Mouse (Mus musculus) mature B cell (primary cell): ENCODE data around the gene Dnajc14.

Experiments used
- in situ Hi-C: fragments of 300-500 bp; cut with MboI; formaldehyde crosslinking; loops from 2 replicates; pipeline ENCODE4 v1.14.3; 2019

The Dnajc14 gene

GRCm38 (mm10) chr10:128803771-128804270 lies at the start of gene Dnajc14:
Dnajc14 (plus strand) TSS chr10:128804062.
- in situ Hi-C loops = no loop called here

GRCm38 (mm10) chr10:128772895-128773294 lies 31.0 kb upstream of the Dnajc14 start:
- in situ Hi-C loops = no loop called here

- in situ Hi-C loops = no loop called here
Measured at GRCm38 (mm10) chr10:128773685-128774084, 30.2 kb upstream of the Dnajc14 start.

- in situ Hi-C loops = no loop called here
Measured at GRCm38 (mm10) chr10:128778441-128778840, 25.4 kb upstream of the Dnajc14 start.

DNA sequence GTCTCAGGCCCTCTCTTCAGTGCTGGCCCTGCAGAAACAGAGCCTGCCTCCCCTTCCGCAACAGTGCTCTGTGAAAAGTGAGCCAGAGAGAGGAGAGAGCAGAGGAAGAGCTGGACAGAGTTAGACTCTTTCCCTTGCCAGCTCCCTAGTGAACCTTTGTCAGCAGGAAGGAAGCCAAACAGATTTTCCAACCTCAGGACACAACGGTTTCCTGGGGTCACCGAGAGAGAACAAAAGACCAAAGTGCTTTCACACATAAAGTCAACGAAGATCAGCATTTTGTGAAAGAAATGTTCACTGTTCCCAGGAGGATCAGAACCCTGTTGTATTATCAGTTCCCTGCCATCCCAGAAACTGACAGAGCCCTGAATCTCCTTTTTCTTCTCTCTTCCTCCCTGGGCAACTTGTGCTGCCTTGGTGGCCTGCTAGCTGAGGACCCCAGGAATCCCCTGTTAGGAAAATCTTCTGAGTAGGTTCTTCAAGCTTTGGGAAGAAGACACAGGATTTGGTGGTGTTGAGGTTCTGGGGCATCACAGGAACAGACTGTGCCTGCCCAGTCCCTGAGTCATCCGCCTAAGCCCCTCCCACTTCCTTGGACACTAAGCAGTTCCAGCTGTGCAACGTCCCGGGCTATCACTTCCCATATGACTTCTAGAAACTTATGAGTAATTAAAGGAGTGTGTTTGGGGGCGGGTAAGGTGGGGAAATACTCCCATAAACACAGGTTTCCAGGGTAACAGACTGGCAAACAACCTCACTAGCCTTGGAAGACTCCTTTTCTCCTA lies 24.7 kb upstream of the Dnajc14 start:
- in situ Hi-C loops = no loop called here

GRCm38 (mm10) chr10:128780200-128780599 lies 23.7 kb upstream of the Dnajc14 start:
- in situ Hi-C loops = no loop called here

- in situ Hi-C loops = no loop called here
Measured at GRCm38 (mm10) chr10:128790398-128791124, 13.3 kb upstream of the Dnajc14 start, which contains the start of gene Mmp19. Mmp19 (plus strand) TSS chr10:128790910.

GRCm38 (mm10) chr10:128792041-128792440 lies 11.8 kb upstream of the Dnajc14 start:
- in situ Hi-C loops = no loop called here

DNA sequence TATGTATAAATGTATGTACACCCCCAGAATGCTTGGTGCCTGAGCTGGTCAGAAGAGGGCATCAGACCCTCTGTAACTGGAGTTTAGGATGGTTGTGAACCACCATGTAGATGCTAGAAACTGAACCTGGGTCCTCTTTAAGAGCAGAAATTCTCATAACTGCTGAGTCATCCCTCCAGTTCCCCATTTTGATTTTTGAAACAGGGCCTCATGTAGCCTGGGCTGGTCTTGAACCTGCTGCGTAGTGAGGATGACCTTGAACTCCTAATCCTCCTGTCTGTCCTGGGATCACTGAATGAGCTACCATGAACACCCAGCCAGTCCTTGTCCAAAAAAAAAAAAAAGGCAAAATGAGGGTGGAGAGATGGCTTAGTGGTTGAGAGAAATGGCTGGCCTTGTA lies 10.6 kb upstream of the Dnajc14 start:
- in situ Hi-C loops = no loop called here

- in situ Hi-C loops = no loop called here
Measured at GRCm38 (mm10) chr10:128794391-128794790, 9.5 kb upstream of the Dnajc14 start.

DNA sequence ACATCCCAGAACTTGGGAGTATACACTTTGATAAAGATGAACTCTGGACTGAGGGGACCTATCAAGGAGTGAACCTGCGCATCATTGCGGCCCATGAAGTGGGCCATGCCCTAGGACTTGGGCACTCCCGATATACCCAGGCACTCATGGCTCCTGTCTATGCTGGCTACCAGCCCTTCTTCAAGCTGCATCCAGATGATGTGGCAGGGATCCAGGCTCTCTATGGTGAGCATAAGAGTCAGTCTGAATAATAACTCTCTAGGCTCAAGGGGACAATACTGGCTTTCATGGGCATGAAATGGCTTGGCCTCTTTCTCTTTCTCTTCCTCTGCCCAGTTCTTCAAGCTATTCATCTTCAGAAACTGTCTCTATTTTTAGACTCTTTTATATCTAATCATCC lies 8.3 kb upstream of the Dnajc14 start:
- in situ Hi-C loops = no loop called here

GRCm38 (mm10) chr10:128798676-128799075 lies 5.2 kb upstream of the Dnajc14 start:
- in situ Hi-C loops = no loop called here

DNA sequence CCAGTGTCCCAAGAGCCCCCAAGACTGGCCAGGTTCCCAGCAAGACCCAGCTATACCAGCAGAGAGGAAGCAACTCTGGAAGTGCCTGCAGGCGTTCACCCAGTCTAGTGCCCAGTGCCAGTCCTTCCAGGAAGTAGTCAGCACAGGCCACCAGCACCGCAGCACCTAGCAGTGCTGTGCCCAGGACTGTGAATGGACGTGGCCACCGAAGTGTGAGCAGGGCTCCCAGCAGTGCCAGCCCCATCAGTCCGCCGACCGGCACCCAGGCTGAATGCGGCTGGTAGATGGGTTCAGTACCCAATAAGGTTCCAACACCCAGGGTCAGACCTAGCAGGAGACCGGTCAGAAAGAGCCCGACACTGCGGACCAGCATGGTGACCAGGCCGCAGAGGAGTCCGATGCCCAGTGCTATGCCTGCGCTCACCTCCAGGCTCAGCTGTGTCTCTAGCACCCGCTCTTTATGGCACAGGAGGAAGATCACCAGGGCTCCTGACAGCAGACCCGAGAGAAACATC lies 1.8 kb upstream of the Dnajc14 start:
- in situ Hi-C loops = no loop called here

DNA sequence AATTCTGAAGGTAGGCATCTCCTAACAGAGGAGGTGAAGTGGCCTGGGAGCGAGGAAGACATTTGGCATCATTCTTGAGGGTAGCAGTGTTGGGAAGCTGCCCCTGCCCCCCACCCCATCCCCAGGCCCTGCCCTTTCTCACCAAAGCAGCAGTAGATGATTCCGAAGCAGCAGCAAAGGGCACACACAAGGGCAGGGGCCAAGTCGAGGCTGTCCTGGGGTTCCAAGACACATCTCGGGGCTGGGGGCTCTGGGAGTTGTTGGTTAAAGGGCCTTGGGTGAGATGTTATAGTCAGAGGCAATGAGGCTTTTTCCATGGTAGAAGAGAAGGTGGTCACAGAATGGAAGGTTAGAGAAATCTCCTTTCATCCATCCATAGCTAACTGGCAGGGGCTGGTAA lies 906 bp upstream of the Dnajc14 start:
- in situ Hi-C loops = no loop called here

DNA sequence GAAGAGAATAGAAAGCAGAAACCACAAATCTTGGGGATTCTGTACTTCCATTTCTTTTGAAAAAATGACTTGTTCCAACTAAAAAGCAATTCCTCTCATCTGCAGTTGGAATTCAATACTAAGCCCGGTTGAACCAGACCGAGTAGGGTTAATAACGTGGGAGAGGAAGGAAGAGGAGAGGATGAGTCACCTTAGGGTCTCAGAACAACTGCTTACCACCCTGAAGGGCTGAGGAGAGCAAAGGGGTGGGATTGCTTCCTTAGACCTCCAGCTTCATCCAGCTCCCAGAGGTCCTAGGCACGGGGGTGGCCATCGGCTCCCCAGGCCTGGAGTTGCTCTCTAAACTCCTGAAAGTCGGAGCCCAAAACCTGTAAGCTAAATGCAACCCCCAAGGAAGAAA lies 501 bp upstream of the Dnajc14 start:
- in situ Hi-C loops = no loop called here

- in situ Hi-C loops = no loop called here
Measured at GRCm38 (mm10) chr10:128804271-128805091, 619 bp downstream of the Dnajc14 start, which contains the start of gene Tmem198b. Tmem198b (minus strand) TSS chr10:128804370.

DNA sequence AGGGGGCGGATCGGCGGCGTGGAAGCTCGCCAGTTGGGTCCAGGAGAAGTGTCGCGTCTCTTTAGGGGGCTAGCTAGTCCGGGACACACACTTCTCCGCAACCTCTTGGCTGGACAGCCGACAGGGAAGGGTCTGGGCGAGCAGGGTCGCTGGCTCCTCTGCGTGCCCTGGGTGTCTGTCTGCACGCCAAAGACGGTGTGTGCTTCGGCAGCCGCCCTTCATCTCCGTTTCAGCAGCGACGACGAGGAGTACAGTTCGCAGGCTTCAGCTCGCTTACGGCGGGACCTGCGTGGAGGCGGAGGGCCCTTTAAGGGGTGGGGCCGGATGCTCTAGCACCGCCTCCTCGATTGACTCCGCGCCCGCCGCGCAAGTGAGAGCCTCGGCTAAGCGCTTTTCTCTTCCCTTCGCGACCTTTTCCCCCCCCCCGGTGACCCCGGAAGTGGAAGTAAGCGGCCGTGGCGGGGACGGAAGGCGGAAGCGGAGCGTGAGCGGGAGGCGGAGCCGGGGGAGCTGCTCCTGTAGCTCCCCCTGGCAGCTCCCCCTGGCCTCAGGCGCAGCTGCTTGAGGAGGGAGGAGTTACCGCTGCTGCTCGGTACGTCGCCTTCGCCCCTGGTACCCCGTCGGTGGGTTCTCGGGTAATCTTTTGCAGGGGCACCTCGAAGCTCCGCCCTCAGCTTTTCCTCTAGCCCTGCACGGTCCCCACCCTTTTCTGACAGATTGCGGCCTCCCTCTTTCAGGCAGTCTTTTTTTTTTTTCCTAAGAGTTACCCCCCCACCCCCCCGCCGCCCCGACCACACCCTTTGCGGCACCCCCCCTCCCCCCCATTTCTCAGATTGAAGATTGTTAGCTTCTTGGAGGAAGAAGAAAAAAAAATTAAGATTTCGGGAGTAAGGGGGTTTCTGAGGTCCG lies 1.5 kb downstream of the Dnajc14 start:
- in situ Hi-C loops = no loop called here

GRCm38 (mm10) chr10:128806086-128806485 lies 2.2 kb downstream of the Dnajc14 start:
- in situ Hi-C loops = no loop called here

DNA sequence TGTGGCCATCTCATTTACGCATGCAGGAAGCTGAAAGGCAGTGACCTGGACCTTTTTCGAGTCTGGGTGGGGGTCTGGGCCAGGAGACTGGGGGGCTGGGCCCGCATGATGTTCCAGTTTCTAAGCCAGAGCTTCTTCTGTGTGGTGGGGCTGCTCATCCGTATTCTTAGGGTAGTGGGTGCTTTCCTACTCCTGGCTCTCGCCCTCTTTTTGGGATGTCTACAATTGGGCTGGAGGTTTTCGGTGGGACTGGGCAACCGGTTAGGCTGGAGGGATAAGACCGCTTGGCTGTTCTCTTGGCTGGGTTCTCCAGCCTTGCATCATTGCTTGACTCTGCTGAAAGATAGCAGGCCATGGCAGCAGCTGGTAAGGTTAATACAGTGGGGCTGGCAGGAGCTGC lies 3.2 kb downstream of the Dnajc14 start:
- in situ Hi-C loops = no loop called here

- in situ Hi-C loops = no loop called here
Measured at GRCm38 (mm10) chr10:128817033-128817432, 13.2 kb downstream of the Dnajc14 start, which contains the start of gene Sarnp. Sarnp (plus strand) TSS chr10:128817333.

DNA sequence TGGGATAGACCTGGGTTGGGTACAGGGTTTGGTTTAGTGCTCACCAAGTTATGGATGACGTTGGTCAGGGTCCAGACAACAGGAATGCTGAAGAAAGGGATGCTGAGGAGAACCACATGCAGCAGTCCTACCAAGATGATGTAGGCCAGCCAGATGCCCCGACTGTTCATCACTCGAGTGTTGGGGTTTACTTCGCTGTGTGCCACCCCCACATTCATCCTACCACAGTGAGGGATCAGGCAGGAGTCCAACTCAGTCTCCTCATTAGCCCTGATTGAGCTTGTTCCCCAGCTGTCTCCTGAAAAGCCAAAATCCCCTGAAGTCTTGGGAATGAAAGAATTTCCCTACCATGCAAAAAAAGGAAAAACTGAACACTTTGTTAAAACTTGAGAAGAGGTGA lies 16.4 kb downstream of the Dnajc14 start:
- in situ Hi-C loops = no loop called here
